Mouse (Mus musculus) thymus, adult 2 months (tissue): ENCODE results near the gene Rab1a. TPM values are rescaled to one million over a fixed set of nuclear protein-coding genes. Genes with fewer than 3 reads are reported as not detected.

Experiments used
- DNase-seq: peaks from one replicate; pipeline ENCODE4 v3.0.0; 2021
- H3K27ac ChIP-seq: fragments of 200-500 bp; 2 replicates; pipeline ENCODE4 v1.5.1; 2012; ENCODE audit warnings: low read length, control low read depth; ENCODE audit not compliant: control insufficient read depth, insufficient read depth
- H3K27me3 ChIP-seq: fragments of 200-500 bp; 2 replicates; pipeline ENCODE4 v1.6.1; 2012; ENCODE audit warnings: mild to moderate bottlenecking, low read length, moderate library complexity, mixed read lengths; ENCODE audit not compliant: control insufficient read depth, insufficient read depth
- H3K36me3 ChIP-seq: fragments of 200-500 bp; 2 replicates; pipeline ENCODE4 v1.6.1; 2012; ENCODE audit warnings: mild to moderate bottlenecking, low read length, moderate library complexity; ENCODE audit not compliant: control insufficient read depth, insufficient read depth
- H3K4me1 ChIP-seq: fragments of 200-500 bp; replicated peaks from 2 replicates; pipeline ENCODE4 v1.6.1; 2012; ENCODE audit warnings: low read length; ENCODE audit not compliant: control insufficient read depth, insufficient read depth
- H3K4me3 ChIP-seq: fragments of 200-500 bp; 2 replicates; pipeline ENCODE4 v1.5.1; 2012; ENCODE audit warnings: mild to moderate bottlenecking, low read length, control low read depth, moderate library complexity; ENCODE audit not compliant: control insufficient read depth, insufficient read depth
- CTCF ChIP-seq: fragments of 200-500 bp; IDR thresholded peaks from 2 replicates; pipeline ENCODE4 v1.5.1; 2012; ENCODE audit warnings: mild to moderate bottlenecking, control low read depth, low read length, moderate library complexity, borderline replicate concordance; ENCODE audit not compliant: control insufficient read depth, poor library complexity, insufficient read depth; ENCODE audit errors: extremely low read depth
- POLR2A ChIP-seq: fragments of 200-500 bp; IDR thresholded peaks from 2 replicates; pipeline ENCODE4 v1.6.1; 2012; ENCODE audit warnings: mild to moderate bottlenecking, low read length, control low read depth, moderate library complexity; ENCODE audit not compliant: control insufficient read depth, poor library complexity, insufficient read depth; ENCODE audit errors: extremely low read depth
- WGBS: fragments of 180-500 bp; shearing (Covaris S2); methylation state at CpG from one replicate; pipeline ENCODE4 v1.1.7; 2018; 5-methylcytosine and 5-hydroxymethylcytosine counted together
- polyA plus RNA-seq: library from polyadenylated mRNA; depleted of rRNA; stranded (reverse); fragments of >200 nt; gene quantifications from 2 replicates; pipeline ENCODE4 v1.2.3, GENCODE M21; 2012

The Rab1a gene
- polyA plus RNA-seq, 1 experiment, result 38.8 TPM

- peak overlapping the region; percentile 45; the same call in 1 of the 2 replicates for H3K27ac ChIP-seq
- no peaks in the 10 kb centered on the region for H3K27me3 ChIP-seq
- H3K4me1 ChIP-seq, result peaks cover 3% of the 10 kb centered on the region
- H3K36me3 ChIP-seq, result peaks cover 42% of the 10 kb centered on the region
- H3K4me3 ChIP-seq, result no peak overlapping the region
- 33% methylated on average over 8 of the region's 8 CpGs for WGBS
- no peak for TF ChIP-seq POLR2A
- no peak for TF ChIP-seq CTCF
- no peak for DNase-seq
Measured at GRCm38 (mm10) chr11:20231128-20231878, 30.1 kb downstream of the Rab1a start.

DNA sequence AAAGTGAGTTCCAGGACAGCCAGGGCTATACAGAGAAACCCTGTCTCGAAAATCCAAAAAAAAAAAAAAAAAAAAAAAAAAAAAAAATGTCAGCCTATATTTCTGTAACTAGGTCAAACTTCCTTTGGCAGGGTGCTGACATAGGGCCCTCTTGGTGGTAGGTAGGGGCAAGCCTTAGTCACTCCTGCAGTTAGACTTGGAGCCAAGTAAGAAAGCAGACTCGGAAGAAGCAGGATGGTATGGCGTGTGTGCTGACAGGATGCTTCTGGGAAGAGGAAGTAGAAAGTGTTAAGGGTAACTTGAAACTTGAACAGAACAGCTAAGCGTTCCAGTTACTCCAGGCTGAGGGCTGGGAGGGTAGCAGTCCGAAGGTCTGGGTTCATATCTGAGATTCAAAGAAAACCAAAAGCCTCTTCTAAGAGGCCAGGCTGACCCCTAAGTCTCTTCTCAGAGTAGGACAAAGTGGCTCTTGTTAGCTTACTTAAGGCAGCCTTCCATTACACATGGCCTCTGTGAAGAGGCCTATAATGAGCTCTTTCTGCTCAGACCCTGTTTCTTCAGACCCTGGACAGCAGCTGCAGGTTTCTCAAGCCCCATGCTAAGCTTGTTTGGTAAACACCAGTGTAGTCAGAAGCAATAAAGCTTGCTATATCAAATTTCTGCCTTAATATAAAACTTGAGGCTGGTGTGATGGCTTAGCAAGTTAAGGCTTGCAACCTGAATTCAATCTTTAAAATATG is 31.0 kb downstream of the Rab1a start:
- 65% methylated on average over 5 of the region's 5 CpGs for WGBS
- peaks cover 49% of the 10 kb centered on the region for H3K36me3 ChIP-seq
- TF ChIP-seq POLR2A (no peak), CTCF (no peak)
- no peaks in the 10 kb centered on the region for H3K27me3 ChIP-seq
- no peak overlapping the region for H3K27ac ChIP-seq
- H3K4me3 ChIP-seq, result no peak overlapping the region
- H3K4me1 ChIP-seq, result peaks cover 3% of the 10 kb centered on the region
- DNase-seq, result no peak

- DNase-seq, result peak; percentile 25
- H3K27me3 ChIP-seq, result no peaks in the 10 kb centered on the region
- H3K4me3 ChIP-seq, result no peak overlapping the region
- peaks cover 45% of the 10 kb centered on the region for H3K36me3 ChIP-seq
- peaks cover 3% of the 10 kb centered on the region for H3K4me1 ChIP-seq
- no peak overlapping the region for H3K27ac ChIP-seq
- 82% methylated on average over 3 of the region's 3 CpGs for WGBS
- no peak for TF ChIP-seq POLR2A
- no peak for TF ChIP-seq CTCF
Measured at GRCm38 (mm10) chr11:20234233-20234632, 33.0 kb downstream of the Rab1a start.

DNA sequence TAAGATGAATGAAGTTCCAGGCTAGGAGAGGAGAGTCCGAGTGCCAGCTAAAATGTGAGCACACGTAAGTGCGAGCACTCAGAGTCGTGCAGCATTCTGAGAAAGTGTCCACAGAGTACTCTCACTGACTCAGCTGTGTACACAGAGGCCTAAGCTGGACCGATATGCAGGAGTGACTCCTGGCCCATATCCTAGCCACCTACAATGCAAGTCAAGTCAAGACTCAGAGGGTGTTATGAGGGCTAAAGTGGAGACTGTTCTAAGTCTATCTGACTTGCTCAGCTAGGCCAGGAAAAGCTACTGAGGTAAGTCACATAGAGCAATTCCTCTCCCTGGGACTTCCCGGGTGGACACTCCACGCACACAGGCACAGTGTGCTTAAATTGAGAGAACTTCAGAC is 35.8 kb downstream of the Rab1a start:
- H3K4me1 ChIP-seq, result no peaks in the 10 kb centered on the region
- 95% methylated on average over 7 of the region's 7 CpGs for whole genome bisulfite sequencing
- H3K4me3 ChIP-seq, result no peak overlapping the region
- H3K36me3 ChIP-seq, result peaks cover 55% of the 10 kb centered on the region
- TF ChIP-seq CTCF (no peak), POLR2A (no peak)
- H3K27ac ChIP-seq, result no peak overlapping the region
- no peaks in the 10 kb centered on the region for H3K27me3 ChIP-seq
- DNase-seq, result no peak

- Histone ChIP-seq H3K27ac (no peak overlapping the region), H3K36me3 (peaks cover 55% of the 10 kb centered on the region), H3K4me1 (0 out of 2 replicates have a peak, but pooled peaks cover 3% of the 10 kb centered on the region), H3K4me3 (no peak overlapping the region), H3K27me3 (no peaks in the 10 kb centered on the region)
- DNase-seq, result no peak
- 96% methylated on average over 3 of the region's 3 CpGs for WGBS
- TF ChIP-seq POLR2A (no peak), CTCF (no peak)
Measured at GRCm38 (mm10) chr11:20237976-20238375, 36.7 kb downstream of the Rab1a start.

- no peak for DNase-seq
- Histone ChIP-seq H3K4me3 (no peak overlapping the region), H3K27me3 (no peaks in the 10 kb centered on the region), H3K36me3 (peaks cover 54% of the 10 kb centered on the region), H3K27ac (no peak overlapping the region), H3K4me1 (0 out of 2 replicates have a peak, but pooled peaks cover 3% of the 10 kb centered on the region)
- WGBS, result 93% methylated on average over 9 of the region's 9 CpGs
- TF ChIP-seq CTCF, result no peak
- no peak for TF ChIP-seq POLR2A
Measured at GRCm38 (mm10) chr11:20239279-20239861, 38.1 kb downstream of the Rab1a start.
